Mouse (Mus musculus): Measurements from ENCODE around the gene Arfgef3. TPM values are rescaled to one million over a fixed set of nuclear protein-coding genes. Genes with fewer than 3 reads are reported as not detected.
"Not testable (repeated sequence)": the region's sequence is repeated elsewhere in the genome, so short reads cannot be mapped to it uniquely, and the experiment has no call there.

The Arfgef3 gene
- total RNA-seq, 2 experiments from 2014 or later, result 80.0 to 89.5 TPM

DNA sequence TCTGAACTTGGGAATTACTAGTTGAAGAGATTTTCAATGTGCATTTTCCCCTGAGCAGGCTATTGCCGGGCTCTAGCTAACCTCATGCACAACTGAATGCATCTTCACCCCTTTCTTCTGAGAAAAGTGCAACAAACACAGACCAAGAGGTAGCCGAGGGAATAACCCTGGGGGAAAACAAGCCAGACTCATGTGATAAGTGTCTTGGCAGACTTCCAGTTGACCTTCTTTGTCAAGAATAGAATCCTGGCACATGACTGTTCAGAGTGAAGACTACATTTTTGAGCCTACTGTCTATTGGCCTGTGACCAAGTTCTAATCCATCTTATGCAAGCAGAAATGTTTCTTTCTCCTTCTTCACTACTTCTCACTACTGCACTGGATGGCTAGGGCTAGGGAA, 55.5 kb downstream of the Arfgef3 start:
- no peak for DNase-seq (ENCODE audit: extremely low spot score in 1 of 2, low spot score in 1 of 2)

DNA sequence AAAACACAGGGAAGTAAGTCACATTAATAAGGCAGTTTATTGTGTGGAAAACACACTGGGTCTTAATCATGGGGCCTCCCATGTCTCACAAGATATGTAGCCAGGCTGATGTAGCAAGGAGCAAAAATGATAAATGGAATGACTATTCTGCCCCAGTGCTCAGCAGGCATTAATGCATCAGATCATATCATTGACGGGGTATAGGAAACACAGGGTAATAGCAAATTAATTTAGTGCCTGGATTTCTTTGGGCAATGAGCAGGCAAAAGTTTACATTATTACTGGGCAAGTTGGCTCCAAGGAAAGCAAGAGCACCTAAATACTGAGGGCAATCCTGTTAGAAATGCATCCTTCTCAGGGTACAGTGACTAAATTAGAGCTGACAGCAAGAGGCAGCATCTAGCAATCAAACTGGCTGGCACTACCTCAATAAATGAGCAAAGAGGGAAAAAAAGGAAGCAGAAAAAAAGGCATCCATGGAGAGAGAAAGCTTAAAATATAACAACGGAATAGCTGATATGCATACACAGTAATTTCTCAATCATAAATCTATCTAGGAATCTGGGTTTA, 62.3 kb downstream of the Arfgef3 start:
- DNase-seq (ENCODE audit: extremely low spot score in 1 of 2, low spot score in 1 of 2), result no peak

DNA sequence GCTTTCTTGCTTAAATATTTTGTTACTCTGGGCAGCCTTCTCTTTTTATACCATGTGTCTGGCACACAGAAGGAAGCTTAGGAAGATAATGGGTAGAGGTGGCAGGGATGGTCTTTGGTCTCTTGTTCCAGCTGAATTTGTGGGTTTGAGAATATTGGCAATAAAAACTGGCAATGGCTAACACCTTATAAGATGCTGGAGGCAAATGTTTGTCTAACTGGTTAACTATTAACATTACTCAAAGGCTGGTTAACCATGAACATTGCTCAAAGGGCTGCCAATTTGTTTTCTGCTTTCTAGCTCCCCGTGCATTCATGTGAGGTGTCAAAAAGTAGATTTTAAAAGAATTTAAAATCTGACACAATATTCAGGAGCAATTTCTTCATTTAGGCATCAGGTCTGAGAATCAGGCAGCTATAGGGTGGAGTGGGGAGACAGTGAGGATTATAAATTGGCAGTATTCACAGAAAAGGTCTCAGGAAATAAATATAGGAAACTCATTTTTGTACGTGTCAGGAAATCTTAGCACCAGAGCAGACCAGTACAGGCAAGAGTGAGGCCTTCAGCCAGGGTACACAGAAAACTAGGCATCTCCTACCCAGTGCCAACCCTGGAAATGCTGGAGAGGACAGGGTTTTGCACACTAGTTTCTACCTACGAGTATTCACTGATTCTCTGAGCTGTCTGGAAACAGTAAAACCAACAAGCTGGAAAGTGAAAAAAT, 62.9 kb downstream of the Arfgef3 start:
- DNase-seq (ENCODE audit: extremely low spot score in 1 of 2, low spot score in 1 of 2), result no peak

DNA sequence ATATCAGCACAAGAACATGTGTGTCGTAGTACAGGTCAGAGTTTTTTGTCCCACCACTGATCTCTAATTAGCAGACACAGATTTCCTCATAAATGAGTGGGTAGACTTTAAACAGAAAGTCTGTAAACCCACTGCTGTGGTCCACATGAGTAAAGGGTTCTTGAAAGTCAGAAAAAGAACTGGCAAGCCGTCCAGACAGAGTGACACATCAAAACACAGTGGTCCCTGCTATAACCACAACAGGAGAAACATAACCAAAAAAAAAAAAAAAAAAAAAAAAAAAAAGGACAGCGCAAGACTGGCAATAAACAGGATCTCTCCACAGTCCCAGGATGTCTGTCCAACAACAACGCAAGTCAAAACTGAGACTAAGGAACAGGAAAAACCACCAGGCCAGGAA, 64.9 kb downstream of the Arfgef3 start:
- no peak for DNase-seq (ENCODE audit: extremely low spot score in 1 of 2, low spot score in 1 of 2)

DNA sequence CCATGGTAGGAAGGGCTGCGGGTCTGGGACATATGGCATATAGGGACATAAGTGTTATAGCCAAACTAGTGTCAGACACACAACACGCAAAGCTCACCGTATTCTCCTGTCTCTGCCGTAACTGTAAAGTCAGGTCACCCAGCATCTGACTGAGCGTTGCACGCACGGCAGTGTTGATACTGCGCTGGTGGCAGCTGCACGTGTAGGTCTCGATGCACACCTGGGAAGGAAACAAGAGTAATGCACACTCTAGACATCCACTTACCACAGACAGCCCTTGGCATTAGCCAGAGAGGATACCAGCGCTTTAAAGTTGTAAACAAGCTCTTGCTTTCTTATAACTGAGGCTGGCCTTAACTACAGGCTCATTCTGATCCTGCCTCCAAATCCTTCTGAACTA, 79.0 kb downstream of the Arfgef3 start:
- DNase-seq (ENCODE audit: extremely low spot score in 1 of 2, low spot score in 1 of 2), result no peak

DNA sequence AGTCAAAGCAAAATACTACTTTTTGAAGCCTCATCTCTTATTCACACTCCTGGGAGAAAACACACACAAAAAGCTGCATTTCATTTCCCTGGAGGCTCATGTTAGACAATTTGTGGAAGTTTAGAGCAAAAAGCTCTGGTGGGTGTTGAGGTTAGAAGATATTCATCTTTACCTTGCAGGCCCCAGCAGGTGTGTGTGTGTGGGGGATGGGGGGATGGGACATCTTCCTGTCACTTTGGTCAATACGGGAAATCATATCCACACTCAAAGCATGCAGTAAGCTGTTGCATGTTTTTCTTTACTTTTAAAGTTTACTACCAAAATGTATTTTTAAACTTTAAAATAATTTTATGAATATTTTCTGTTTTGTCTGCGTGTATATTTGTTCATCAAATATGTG, 79.7 kb downstream of the Arfgef3 start:
- no peak for DNase-seq (ENCODE audit: extremely low spot score in 1 of 2, low spot score in 1 of 2)

DNA sequence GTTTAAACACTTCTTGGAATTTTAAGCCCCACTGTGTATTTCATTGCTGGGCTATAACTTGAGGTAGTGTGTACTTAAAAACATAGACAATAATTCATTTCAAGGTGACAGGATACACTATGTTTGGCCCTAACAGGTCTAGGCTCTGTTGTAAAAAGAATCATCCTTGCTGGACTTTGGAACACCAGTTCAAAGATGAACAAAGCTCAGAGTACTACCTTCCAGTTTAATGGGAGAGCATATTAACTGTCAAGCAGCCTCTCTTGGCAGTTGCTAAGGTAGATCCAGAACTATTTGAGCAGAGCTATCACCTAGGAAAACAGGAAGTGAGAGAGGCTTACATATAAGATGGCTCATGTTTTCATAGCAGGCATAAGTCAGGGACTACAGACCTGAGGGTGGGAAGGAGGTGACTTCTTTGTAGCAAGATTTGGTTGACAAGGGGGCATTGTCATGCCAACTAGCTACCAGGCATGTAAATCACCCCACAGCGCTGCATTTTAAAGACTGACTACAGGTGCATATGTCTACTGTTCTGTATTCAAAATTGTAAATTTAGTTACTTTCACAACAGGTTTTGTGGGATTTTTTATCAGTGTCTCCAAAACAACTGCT, 82.0 kb downstream of the Arfgef3 start:
- DNase-seq (ENCODE audit: extremely low spot score in 1 of 2, low spot score in 1 of 2), result no peak

DNA sequence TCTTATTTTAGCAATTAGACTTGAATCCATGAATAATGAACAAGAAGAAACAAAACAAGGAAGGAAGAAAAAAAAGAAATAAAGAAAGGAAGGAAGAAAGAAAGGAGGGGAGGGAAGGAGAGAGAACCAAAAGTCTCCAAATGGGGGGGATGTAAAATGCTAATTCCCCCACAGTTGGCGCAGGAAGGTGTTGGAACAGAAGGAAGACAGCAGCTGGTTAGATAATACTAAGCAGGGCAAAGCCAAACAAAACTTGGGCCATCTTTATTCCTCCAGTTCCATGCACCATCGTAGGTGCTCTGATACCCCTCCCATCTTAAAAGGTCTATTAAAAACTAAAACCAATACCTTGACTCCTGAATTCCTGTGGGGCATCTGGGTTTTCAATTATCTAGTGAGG, 82.8 kb downstream of the Arfgef3 start:
- DNase-seq (ENCODE audit: extremely low spot score in 1 of 2, low spot score in 1 of 2), result no peak

DNA sequence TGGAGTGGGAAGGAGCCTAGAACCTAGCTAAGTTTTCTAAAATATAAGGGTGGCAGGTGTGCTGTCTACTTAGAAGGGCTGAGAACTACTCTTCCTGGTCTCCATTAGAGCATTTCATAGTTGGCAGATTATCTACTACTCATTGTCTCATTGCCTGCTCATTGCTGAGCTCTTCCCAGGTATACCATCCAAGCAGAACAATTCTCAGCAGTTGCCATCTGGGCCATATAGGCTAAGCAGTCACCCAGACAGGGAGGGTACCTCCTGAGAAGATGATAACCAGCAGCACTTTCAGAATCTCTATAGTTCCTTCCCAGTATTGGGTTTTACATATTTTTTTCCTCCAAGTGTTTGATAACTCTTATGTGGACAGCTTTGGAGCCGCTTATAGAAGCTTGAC, 86.2 kb downstream of the Arfgef3 start:
- DNase-seq (ENCODE audit: extremely low spot score in 1 of 2, low spot score in 1 of 2), result no peak

DNA sequence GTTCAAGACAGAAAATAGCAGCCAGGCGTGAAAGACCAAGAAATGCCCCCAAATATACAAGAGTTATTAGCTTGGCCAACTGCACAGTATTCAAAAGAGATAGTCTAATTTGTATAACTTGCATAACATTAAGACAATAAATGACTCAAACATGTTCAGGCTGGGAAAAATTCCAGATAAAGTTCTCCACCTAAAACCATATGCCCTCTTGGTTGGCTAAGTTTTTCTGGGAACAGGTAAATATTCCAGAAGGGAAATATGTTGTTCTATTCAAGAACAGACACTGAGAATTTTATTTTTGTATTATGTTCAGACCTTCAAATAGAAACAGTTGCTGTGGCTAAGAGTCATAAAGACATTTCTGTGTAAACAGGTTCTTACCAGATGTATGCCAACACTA, 96.7 kb downstream of the Arfgef3 start:
- no peak for DNase-seq (ENCODE audit: extremely low spot score in 1 of 2, low spot score in 1 of 2)

DNA sequence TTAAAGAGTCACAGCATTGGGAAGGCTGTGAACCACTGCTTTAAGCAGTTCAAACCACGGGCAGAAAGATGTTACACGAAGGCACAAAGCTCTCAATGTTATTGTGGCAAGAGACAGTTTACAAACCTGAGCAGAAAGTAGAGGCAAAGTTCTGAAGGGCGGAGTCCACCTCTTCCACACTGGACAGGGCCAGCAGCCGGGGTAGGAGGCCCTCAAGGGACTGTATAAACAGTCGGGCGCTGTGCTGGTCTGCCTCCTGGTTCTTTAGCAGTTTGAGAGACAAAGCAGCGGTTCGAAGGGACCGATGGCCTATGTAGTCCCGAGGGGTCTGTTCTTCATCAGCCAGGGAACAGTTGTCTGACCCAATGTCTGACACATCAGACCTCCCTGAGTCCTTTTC, 97.7 kb downstream of the Arfgef3 start:
- DNase-seq (ENCODE audit: extremely low spot score in 1 of 2, low spot score in 1 of 2), result no peak

DNA sequence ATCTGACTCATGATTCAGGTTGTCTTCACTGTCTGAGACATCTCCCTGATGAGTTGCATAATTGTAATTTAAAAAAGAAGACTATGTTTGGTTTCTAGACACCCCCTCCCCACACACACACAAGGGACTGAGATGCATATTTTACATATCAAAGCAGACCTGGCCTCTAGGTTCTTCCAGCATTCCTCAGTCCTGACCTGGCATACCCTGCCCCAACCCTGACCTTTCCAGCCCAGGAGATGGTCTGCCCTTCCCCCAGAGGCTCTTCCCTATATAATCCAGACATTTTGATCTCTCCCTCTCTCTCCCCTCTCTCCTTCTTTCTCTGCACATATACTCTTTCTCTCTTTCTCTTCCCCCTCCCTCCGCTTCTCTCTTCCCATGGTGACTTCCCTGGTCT, 99.4 kb downstream of the Arfgef3 start:
- no peak for DNase-seq (ENCODE audit: extremely low spot score in 1 of 2, low spot score in 1 of 2)

DNA sequence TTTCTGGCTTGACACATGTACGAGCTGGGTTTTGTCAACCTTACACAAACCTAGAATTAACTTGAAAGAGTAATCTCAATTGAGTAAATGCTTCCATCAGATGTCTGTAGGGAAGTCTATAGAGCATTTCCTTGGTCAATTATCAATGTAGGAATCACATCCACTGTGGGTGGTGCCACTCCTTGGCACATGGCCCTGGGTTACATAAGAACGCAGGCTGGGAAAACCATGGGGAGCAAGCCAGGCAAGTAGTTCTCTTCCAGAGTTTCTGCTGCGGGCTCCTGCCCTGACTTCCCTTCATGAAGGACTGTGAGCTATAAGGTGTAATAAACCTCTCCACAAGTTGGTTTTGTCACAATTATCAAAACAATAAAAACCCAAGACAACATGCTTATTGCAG, 100.2 kb downstream of the Arfgef3 start:
- DNase-seq (ENCODE audit: extremely low spot score in 1 of 2, low spot score in 1 of 2), result peak in 1 of 2 experiments; percentile 20

DNA sequence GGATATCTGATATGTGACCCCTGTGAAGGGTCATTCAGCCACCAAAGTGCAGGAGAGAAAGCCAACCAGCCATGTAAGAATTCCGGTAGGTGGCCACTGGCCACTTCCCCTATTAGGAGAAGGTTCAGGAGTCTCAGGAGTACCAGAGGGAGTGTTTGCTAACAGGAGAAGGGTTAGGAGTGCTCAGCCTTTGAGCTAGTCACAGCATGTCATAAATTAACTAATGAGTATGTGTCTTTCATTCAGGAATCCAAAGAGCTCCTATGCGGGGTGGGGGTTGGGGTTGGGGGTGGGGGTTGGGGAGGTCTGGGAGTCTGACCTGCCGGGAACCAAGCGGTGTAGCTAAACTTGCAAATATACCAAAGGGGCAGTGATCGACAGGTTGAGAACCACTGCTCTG, 100.9 kb downstream of the Arfgef3 start:
- DNase-seq (ENCODE audit: extremely low spot score in 1 of 2, low spot score in 1 of 2), result no peak

DNA sequence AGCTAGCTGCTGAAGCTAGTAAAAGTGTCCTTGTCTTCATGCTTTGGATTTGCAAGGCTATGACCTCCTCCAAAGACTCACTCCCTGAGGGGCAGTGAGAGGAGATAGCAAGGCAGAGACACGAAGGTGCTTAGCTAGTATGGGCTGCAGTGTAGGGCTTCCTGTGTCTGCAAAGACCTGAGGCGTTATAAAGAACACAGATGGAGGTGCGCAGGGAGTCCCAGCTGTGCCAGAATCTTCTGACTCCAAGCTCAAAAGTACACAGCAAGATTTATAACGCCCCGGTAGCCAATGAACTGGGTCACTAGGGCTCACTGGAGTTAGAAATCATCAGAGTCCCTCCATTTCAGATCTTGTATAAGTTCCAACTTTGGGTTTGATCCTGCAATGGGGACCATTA, 103.2 kb downstream of the Arfgef3 start:
- DNase-seq (ENCODE audit: extremely low spot score in 1 of 2, low spot score in 1 of 2), result no peak

DNA sequence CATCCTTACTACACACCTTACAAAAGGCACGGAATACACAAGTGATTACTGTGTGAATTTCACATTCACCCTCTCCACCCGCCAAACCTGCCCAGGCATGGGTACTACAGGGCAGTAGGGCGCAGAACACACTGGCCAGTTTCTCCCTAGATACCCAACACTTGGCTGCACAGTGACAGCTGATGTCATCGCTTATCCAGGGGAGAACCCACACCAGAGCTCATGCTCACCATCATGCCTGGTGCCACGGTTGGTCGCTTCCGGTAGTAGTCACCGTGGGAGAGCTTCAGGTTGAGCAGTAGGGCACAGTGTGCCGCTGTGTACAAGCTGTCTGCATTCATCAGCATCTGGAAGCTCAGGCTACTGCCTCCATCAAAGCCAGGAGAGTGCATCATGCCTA, 108.3 kb downstream of the Arfgef3 start:
- DNase-seq (ENCODE audit: extremely low spot score in 1 of 2, low spot score in 1 of 2), result no peak

DNA sequence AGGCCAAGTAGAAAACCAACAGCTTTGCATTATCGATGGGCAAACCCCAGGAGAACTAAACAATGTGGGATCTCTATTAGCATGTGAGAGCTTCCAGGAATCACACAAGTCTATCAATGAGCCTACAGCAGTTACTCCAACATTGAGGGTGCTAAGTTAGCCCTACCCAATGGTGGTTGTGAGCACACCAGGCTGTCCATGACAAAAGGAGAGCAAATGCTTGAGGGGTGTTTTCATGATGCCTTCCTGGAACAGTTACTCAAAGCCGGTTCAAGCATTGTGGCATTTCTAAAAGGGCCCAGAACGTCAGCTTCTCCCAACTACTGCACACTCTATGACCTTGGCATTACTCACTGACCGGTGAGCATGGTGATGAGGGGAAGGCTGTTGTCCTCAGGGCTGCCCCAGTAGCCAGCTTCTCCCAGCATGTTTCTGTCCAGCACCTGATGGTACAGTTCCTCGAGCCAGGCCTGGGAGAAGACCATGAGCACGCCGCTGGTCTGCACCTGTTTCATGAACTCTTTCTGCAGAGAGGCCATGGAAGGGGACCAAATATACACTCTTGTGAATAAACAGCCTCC, 109.3 kb downstream of the Arfgef3 start:
- no peak for DNase-seq (ENCODE audit: extremely low spot score in 1 of 2, low spot score in 1 of 2)

DNA sequence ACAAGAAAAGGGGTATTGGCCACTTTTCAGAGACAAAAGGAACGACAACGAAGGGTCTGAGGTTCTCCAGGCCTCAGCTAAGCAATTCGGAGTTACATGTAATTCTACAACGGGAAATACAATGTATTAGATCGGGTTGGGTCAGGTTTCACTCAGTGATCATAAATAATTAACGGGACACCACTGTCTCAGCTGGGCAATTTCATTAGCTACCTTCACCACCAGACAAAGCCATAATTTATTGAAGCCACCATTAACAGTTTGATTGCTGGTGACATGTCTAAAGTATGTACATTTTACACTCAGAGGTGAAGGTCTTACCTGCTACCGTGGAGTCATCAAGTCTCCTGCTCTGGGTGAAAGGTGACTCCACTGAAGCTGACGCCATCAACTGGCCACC, 113.3 kb downstream of the Arfgef3 start:
- DNase-seq (ENCODE audit: extremely low spot score in 1 of 2, low spot score in 1 of 2), result no peak

DNA sequence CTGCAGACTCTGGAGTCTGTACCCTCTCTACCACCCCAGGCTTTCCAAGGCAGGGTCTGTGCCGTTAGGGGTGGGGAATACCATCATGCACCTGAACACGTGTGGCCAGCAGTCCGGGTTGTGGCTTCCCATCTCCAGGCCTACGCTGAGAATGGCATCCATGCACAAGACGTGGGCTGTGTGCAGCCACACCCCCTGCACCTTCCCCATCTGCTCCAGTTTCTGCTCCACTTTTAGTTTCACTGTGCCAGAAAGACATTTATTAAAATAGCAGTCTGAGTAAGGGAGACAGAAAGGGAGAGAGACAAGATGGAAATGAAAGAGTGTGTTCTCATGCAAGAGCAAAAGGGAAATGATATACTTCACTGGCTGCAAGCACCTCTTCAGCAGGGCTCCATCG, 116.2 kb downstream of the Arfgef3 start:
- no peak for DNase-seq (ENCODE audit: extremely low spot score in 1 of 2, low spot score in 1 of 2)

DNA sequence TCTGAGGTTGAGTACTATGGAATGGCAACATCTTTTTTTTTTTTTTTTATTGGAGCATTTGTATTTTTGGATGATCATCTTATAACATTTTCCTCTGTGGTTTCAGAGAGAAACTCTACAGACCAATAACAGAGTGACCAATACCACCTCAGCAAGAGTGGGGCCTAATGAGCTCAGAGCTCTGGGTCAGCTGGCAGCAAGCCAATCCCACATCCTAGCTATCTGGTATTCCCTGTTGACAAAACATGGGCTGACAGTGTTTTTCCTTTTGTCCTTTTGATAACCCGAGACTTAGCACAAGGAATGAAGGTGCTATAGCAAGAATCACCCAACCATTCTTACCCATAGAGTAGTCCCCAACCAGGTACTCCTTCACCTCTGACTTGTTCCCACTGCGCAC, 131.0 kb downstream of the Arfgef3 start:
- DNase-seq (ENCODE audit: extremely low spot score in 1 of 2, low spot score in 1 of 2), result no peak

DNA sequence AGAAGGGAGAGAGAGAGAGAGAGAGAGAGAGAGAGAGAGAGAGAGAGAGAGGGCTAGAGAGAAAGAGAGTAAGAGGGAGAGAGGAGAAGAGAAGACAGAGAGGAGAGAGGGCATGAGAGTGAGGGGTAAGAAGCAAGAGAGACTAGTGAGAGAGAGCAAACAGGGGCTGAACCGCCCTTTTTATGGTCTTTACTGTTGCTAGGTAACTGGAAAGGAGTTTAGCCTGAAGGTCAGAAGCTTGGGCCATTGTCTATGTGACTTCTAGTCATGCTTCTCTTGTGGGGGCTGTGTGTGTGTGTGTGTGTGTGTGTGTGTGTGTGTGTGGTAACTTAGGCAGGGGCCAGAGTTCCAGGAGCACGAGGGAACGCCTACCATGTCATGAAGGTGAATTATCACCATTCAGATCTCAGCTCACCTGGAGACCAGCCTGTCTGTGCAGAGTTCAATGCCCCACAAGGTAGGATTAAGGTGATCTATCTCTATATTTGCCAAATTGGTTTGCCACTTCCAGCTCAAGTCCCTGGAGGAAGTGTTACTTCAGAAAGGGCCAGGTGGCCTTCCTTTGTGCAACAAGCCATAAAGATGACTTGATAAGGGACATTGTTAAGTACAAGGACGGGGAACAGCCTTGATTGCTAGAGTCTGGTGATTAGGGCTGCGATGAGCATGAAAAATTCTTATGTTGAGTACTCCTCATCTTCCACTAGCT, 138.8 kb downstream of the Arfgef3 start:
- DNase-seq (ENCODE audit: extremely low spot score in 1 of 2, low spot score in 1 of 2), result not testable (repeated sequence)
